Mouse (Mus musculus): Measurements from ENCODE around the gene Acad10. TPM values are rescaled to one million over a fixed set of nuclear protein-coding genes. Genes with fewer than 3 reads are reported as not detected.
"Not testable (repeated sequence)": the region's sequence is repeated elsewhere in the genome, so short reads cannot be mapped to it uniquely, and the experiment has no call there.

Acad10 gene
- polyA plus RNA-seq, 1 experiment from 2014 or later, result 5.3 TPM

- H3K4me1 ChIP-seq (replicated peaks; ENCODE audit: control insufficient read depth, insufficient read depth, low read length), result peaks cover 2% of the 10 kb centered on the region; the same call in 1 of the 2 replicates
- no peak for TF ChIP-seq CTCF (IDR thresholded peaks at IDR 0.05; ENCODE audit: low read depth)
- no peak for ATAC-seq
- H3K4me2 ChIP-seq (replicated peaks; ENCODE audit: low read depth), result peak overlapping the region; percentile 86
- H3K27ac ChIP-seq (ENCODE audit: low read depth, low read length), result no peak overlapping the region
- WGBS, result 84% methylated on average over 5 of the region's 5 CpGs
- H3K27me3 ChIP-seq (replicated peaks; ENCODE audit: control insufficient read depth, insufficient read depth, low read length), result no peaks in the 10 kb centered on the region
- H3K9ac ChIP-seq (ENCODE audit: low read depth, low read length), result peak overlapping the region; percentile 97
- peak overlapping the region; percentile 95 for H3K4me3 ChIP-seq (ENCODE audit: low read depth, low read length)
- H3K36me3 ChIP-seq (ENCODE audit: control insufficient read depth, insufficient read depth), result peaks cover 35% of the 10 kb centered on the region
- H3K9me3 ChIP-seq (ENCODE audit: control insufficient read depth), result no peaks in the 10 kb centered on the region
Observed at GRCm38 (mm10) chr5:121661494-121661893, 1.2 kb upstream of the Acad10 start.

- no peaks in the 10 kb centered on the region for H3K9me3 ChIP-seq (ENCODE audit: control insufficient read depth)
- peak overlapping the region; percentile 95 for H3K4me3 ChIP-seq (ENCODE audit: low read depth, low read length)
- H3K27me3 ChIP-seq (replicated peaks; ENCODE audit: control insufficient read depth, insufficient read depth, low read length), result no peaks in the 10 kb centered on the region
- under 1% methylated on average over 25 of the region's 26 CpGs for WGBS
- TF ChIP-seq CTCF (IDR thresholded peaks at IDR 0.05; ENCODE audit: low read depth), result no peak
- ATAC-seq, result peak; percentile 18; the same call in 1 of the 2 replicates
- H3K36me3 ChIP-seq (ENCODE audit: control insufficient read depth, insufficient read depth), result peaks cover 29% of the 10 kb centered on the region
- peak overlapping the region; percentile 86 for H3K4me2 ChIP-seq (replicated peaks; ENCODE audit: low read depth)
- H3K9ac ChIP-seq (ENCODE audit: low read depth, low read length), result peak overlapping the region; percentile 97
- H3K4me1 ChIP-seq (replicated peaks; ENCODE audit: control insufficient read depth, insufficient read depth, low read length), result peaks cover 2% of the 10 kb centered on the region; the same call in 1 of the 2 replicates
- peak overlapping the region; percentile 88 for H3K27ac ChIP-seq (ENCODE audit: low read depth, low read length)
Observed at GRCm38 (mm10) chr5:121660897-121661254, 562 bp upstream of the Acad10 start.

GRCm38 (mm10) chr5:121657656-121658055, 2.7 kb downstream of the Acad10 start:
- H3K9me3 ChIP-seq (ENCODE audit: control insufficient read depth); H3K27me3 ChIP-seq (replicated peaks; ENCODE audit: control insufficient read depth, insufficient read depth, low read length); H3K27ac ChIP-seq (ENCODE audit: low read depth, low read length); H3K4me3 ChIP-seq (ENCODE audit: low read depth, low read length); ATAC-seq; H3K4me2 ChIP-seq (replicated peaks; ENCODE audit: low read depth); H3K4me1 ChIP-seq (replicated peaks; ENCODE audit: control insufficient read depth, insufficient read depth, low read length); H3K9ac ChIP-seq (ENCODE audit: low read depth, low read length); H3K36me3 ChIP-seq (ENCODE audit: control insufficient read depth, insufficient read depth): not testable (repeated sequence)
- 75% methylated on average over 6 of the region's 6 CpGs for WGBS

- H3K27me3 ChIP-seq (replicated peaks; ENCODE audit: control insufficient read depth, insufficient read depth, low read length); H3K36me3 ChIP-seq (ENCODE audit: control insufficient read depth, insufficient read depth); H3K9me3 ChIP-seq (ENCODE audit: control insufficient read depth); H3K4me3 ChIP-seq (ENCODE audit: low read depth, low read length); H3K9ac ChIP-seq (ENCODE audit: low read depth, low read length); H3K4me2 ChIP-seq (replicated peaks; ENCODE audit: low read depth); H3K4me1 ChIP-seq (replicated peaks; ENCODE audit: control insufficient read depth, insufficient read depth, low read length); ATAC-seq; H3K27ac ChIP-seq (ENCODE audit: low read depth, low read length): not testable (repeated sequence)
- 69% methylated on average over 6 of the region's 6 CpGs for WGBS
Observed at GRCm38 (mm10) chr5:121656866-121657265, 3.4 kb downstream of the Acad10 start.

GRCm38 (mm10) chr5:121654526-121654925, 5.8 kb downstream of the Acad10 start:
- WGBS, result 85% methylated on average over 4 of the region's 4 CpGs
- Histone ChIP-seq H3K4me1 (replicated peaks; ENCODE audit: control insufficient read depth, insufficient read depth, low read length) (no peaks in the 10 kb centered on the region), H3K4me2 (replicated peaks; ENCODE audit: low read depth) (no peak overlapping the region), H3K36me3 (ENCODE audit: control insufficient read depth, insufficient read depth) (peaks cover 5% of the 10 kb centered on the region; the same call in 1 of the 2 replicates), H3K9ac (ENCODE audit: low read depth, low read length) (no peak overlapping the region), H3K9me3 (ENCODE audit: control insufficient read depth) (no peaks in the 10 kb centered on the region), H3K27ac (ENCODE audit: low read depth, low read length) (no peak overlapping the region), H3K27me3 (replicated peaks; ENCODE audit: control insufficient read depth, insufficient read depth, low read length) (no peaks in the 10 kb centered on the region), H3K4me3 (ENCODE audit: low read depth, low read length) (no peak overlapping the region)
- TF ChIP-seq CTCF (IDR thresholded peaks at IDR 0.05; ENCODE audit: low read depth), result no peak
- no peak for ATAC-seq

- no peak for ATAC-seq
- no peaks in the 10 kb centered on the region for H3K27me3 ChIP-seq (replicated peaks; ENCODE audit: control insufficient read depth, insufficient read depth, low read length)
- H3K27ac ChIP-seq (ENCODE audit: low read depth, low read length), result no peak overlapping the region
- peaks cover 18% of the 10 kb centered on the region; the same call in 1 of the 2 replicates for H3K36me3 ChIP-seq (ENCODE audit: control insufficient read depth, insufficient read depth)
- H3K4me1 ChIP-seq (replicated peaks; ENCODE audit: control insufficient read depth, insufficient read depth, low read length), result no peaks in the 10 kb centered on the region
- no peak overlapping the region for H3K9ac ChIP-seq (ENCODE audit: low read depth, low read length)
- 77% methylated on average over 7 of the region's 7 CpGs for WGBS
- no peak for TF ChIP-seq CTCF (IDR thresholded peaks at IDR 0.05; ENCODE audit: low read depth)
- H3K9me3 ChIP-seq (ENCODE audit: control insufficient read depth), result no peaks in the 10 kb centered on the region
- H3K4me3 ChIP-seq (ENCODE audit: low read depth, low read length), result no peak overlapping the region
- H3K4me2 ChIP-seq (replicated peaks; ENCODE audit: low read depth), result no peak overlapping the region
Observed at GRCm38 (mm10) chr5:121649134-121649533, 11.2 kb downstream of the Acad10 start.

- Histone ChIP-seq H3K27ac (ENCODE audit: low read depth, low read length) (no peak overlapping the region), H3K4me3 (ENCODE audit: low read depth, low read length) (no peak overlapping the region), H3K4me2 (replicated peaks; ENCODE audit: low read depth) (no peak overlapping the region), H3K9ac (ENCODE audit: low read depth, low read length) (no peak overlapping the region), H3K36me3 (ENCODE audit: control insufficient read depth, insufficient read depth) (peaks cover 6% of the 10 kb centered on the region; the same call in 1 of the 2 replicates), H3K9me3 (ENCODE audit: control insufficient read depth) (no peaks in the 10 kb centered on the region), H3K27me3 (replicated peaks; ENCODE audit: control insufficient read depth, insufficient read depth, low read length) (no peaks in the 10 kb centered on the region), H3K4me1 (replicated peaks; ENCODE audit: control insufficient read depth, insufficient read depth, low read length) (no peaks in the 10 kb centered on the region)
- TF ChIP-seq CTCF (IDR thresholded peaks at IDR 0.05; ENCODE audit: low read depth), result no peak
- 89% methylated on average over 9 of the region's 9 CpGs for WGBS
- no peak for ATAC-seq
Observed at GRCm38 (mm10) chr5:121639601-121640000, 20.7 kb downstream of the Acad10 start.
